Mouse (Mus musculus): Measurements from ENCODE around the gene Pi4kb.

The Pi4kb gene

DNA sequence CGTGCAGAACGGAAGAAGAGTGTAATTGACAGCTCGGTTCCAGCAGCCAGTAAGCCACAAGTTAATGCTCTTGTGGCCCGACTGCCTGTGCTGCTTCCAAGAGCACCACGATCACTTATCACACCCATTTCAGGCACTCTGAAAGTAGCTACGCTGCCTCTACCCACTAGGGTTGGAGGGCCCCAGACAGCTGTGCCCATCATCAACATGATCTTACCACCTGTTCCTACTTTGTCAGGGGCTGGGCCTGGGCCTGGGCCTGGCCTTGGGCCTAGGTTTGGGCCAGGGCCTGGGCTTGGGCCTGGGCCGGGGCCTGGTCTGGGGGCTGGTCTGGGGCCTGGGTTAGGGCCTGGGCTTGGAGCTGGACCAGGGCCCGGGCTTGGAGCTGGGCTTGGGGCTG is 16.2 kb upstream of the Pi4kb start:
- DNase-seq, result no peak

DNA sequence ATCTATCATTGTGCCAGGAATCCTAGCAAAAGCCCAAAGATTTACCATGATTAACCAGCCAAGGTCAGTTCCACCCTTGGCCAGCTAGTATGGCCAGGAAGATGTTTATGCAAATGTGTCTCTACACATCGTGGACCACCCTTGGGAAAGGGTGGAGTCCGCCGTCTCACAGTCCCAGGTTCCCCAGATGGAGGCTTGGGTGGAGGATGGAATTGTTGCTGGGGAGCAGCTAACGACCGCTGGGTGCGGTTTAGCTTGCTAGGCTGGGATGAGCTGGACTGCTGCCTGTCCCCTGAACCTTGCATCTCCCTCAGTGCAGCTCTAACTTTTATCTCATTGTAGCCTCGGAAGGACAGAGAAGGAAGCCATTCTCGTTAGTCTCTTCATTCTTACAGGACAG is 14.7 kb upstream of the Pi4kb start:
- DNase-seq, result no peak

DNA sequence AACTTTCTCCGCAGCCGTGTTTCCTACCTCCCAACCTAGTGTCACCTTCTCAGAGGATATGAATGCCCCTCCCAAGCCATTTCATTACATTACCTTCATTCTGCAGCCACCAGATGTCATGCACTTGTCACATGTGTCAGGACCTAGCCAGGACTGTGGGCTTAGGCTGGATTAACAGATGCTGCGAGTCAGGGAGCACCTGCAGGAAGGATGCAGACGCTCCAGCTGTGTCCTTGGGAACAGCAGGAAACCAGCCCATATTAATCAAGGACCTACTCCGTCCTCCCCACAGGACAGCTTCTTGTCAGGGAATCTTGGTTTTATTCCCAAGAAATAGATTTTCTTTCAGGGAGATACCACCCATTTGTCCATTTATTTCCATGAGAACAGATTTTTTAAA is 14.2 kb upstream of the Pi4kb start:
- no peak for DNase-seq

DNA sequence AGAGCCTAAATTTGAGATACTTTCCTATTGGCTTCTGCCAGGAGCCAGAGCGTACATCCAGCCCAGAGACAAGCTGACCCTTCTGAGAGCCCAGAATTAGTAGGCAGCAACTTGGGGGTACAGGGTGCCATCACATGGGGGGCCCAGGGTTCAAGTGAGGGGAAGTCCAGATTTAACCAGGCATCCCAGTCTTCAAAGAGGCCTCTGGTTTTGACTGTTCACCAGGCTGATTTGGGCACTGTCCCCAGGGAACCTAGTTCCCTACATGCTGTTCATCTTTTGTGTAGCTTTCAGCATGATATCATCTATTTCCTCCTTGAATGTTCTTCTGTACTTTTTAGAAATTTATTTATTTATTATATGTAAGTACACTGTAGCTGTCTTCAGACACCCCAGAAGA is 9.5 kb upstream of the Pi4kb start:
- DNase-seq, result no peak

DNA sequence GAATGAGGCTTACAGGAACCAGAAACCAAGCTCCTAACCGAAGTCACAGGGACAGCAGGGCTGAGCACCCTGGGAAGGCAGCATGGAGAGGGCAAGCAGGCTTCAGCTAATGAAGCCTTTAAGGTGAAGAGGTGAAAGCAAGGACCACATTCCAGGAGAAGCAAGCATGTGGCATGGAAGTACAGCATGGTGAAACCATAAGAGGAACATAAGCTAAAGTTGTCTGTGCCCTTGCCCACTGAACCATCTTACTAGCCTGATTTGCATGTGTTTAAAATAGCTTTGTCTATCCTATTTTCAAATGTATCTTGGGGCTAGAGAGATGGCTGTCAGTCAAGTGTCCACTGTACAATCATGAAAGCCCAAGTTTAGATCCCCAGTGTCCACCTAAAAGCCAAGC is 8.7 kb upstream of the Pi4kb start:
- no peak for DNase-seq

DNA sequence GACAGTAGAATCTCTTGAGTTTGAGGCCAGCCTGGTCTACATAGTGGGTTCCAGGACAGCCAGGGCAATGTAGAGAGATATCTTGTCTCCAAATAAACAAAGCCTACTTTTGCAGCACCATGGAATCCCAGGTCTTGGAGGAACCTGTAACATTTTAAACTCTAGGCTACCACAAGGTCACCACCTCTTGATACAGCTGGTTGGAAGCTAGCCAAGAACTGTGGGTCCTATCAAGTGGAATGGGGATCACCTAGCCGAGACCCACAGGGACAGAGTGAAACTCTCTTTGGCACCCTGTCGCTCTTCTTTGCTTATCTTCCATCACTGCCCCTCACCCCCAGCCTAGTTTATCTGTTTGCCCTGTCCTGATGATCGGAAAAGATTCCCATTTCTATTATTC is 2.0 kb upstream of the Pi4kb start:
- no peak for DNase-seq

DNA sequence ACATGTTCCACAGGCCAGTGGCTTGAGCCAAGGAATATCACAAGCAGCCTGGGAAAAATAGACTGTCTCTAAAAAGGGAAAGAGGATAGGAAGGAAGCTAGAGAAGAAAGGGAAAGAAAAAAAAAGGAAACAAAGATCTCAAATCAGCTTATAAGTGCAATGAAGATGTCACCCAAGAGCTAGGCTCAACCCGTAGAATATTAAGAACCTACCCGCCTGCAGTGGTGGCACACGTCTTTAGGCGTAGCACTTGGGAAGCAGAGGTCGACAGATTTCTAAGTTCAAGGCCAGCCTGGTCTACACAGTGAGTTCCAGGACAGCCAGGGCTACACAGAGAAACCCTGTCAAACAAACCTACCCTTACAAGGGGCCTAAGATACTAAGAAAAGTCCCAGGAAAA is 911 bp upstream of the Pi4kb start:
- no peak for DNase-seq

DNA sequence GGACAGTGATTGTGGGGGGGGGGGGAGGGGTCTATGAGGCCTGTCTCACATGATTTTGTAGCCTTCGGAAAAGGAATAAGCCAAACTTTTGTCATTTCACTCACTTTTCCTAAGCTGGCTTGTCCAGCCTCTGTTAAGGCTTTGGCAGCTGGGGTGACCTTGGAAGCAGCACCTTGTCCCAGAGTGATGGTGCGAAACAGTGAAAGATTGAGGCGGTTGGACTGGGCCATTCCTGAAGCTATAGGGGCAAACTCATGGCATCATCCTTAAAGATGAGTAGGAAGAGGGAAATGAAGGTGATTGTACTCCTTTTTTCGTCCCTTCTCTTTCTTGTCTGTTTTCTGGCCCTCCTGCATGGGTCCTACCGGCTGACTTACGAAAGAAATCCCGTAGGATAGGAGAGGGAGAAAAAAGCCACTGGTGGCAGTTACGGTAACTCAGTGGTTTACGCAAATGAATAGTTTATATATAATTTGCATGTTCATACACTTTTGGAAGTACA is 454 bp upstream of the Pi4kb start:
- peak in 1 of 2 experiments; percentile 30 for DNase-seq

DNA sequence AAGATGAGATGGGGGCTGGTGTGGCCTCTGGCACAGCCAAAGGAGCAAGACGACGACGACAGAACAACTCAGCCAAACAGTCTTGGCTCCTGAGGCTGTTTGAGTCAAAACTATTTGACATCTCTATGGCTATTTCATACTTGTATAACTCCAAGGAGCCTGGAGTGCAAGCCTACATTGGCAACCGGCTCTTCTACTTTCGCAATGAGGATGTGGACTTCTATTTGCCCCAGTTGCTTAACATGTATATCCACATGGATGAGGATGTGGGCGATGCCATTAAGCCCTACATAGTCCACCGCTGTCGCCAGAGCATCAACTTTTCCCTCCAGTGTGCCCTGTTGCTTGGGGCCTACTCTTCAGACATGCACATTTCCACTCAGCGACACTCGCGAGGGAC is 9.8 kb downstream of the Pi4kb start:
- no peak for DNase-seq

DNA sequence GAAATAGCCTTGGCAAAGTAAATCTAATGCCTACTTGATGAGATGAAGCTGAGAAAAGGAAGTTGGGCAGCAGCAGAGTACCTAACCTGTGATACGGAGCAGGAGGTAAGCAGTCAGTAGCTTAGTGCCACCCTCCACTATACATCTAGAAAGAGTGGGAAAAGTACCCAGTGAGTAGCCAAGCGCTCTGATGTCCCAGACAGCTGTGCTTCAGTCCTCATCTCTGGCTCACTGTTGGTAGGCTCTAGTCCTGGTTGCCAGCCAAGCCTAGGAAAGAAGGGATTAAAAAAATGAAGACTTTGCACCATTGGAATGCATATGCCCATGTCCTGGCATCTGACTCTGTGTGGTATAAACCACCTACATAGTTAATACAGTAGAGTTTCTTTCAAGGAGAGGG is 11.0 kb downstream of the Pi4kb start:
- no peak for DNase-seq

DNA sequence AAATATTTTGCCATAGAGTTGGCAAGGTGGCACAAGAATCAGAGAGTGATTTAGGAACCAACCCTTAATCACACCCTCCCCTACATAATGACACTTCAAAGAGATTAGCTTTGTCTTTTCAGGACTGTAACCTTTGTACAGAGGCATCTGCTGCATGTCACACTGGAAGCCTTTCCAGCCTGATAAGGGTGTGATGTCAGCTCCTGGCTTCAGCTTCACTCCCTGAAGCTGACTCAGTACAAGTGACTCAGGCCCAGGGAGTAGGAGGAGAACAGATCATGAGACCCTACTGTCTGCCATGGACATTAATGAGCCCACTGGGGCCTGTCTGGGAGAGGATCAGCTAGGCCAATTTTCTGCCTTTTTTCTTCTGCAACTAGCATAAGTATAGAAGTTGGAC is 13.0 kb downstream of the Pi4kb start:
- peak; percentile 43 to 58 for DNase-seq

DNA sequence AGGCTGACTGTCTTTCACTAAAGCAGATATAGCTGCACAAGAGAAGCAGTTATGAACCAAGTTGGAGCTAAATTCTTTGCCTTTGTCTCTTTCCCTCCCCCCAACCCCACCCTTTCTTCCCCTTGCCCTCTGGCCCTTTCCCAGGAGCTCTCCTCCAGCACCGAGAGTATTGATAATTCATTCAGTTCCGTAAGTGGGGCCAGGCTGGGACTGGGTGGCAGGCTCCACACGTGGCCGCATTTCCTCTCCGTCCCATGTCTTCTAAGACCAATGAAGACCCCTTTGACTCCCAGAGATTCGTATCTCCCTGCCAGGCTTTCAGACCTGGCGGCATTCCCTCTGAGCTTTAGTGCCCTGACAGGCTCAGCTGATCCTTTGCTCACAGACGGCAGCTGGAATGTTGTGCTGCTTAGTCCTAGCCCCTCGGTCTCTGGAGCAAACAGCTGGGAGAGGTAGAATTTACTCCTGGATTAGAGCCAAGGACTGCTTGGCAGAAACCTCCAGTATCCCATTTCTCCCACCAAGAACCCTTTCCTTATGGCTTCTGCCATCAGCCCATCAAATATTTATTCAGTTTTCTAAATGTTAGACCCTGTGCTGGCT is 14.7 kb downstream of the Pi4kb start:
- DNase-seq, result peak in 1 of 2 experiments; percentile 12

DNA sequence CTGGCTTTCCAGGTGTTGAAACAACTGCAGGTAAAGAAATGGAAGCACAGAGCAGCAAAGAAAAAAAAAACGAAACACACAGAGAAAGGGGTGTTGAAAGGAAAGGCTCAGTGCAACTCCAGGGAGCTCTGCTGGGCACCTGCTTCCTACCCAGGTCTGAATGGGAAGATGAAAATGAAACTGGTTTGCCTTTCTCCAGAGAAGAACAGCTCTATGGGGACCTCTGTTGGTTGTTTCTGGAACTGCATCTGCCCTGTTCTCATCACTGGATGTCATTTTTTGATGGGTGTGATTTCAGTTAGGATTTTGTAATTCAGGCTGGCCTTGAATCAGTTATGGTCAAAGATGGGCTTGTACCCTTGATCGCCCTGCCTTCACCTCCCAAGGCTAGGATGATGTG is 22.4 kb downstream of the Pi4kb start:
- peak; percentile 76 to 93 for DNase-seq

DNA sequence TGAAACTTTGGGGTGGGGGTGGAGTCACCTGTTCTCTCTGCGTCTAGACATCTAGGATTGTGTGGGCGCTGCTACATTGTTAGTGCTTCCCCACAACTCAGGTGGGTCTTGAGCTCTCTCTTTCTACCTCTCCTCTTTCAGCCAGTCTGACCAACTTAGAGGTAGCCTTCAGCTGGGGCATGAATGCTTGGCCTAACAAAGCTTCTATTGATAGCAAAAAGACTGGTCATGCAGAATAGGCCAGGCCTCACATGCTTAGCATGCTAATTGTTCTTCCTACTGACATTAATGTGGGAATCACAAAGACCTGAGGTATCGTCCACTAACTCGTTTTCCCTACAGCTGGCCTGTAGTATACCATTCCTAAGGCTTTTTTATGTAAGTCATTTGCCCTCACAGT is 28.0 kb downstream of the Pi4kb start:
- DNase-seq, result no peak

DNA sequence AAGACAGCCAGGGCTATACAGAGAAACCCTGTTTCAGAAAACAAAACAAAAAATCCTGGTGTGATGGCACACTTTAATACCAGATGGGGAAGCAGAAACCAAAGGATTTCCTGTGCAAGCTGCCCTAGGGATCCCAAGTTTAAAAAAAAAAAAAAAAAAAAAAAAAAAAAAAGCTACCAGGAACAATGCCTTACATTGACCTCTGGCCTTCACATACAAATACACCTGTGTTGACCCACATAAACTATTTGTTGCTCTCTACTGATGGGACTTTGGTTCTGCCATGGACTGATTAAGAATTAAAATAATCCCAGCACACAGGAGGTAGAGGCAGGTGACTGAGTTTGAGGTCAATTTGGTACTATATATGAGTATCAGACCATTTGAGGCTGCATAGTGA is 28.7 kb downstream of the Pi4kb start:
- no peak for DNase-seq

DNA sequence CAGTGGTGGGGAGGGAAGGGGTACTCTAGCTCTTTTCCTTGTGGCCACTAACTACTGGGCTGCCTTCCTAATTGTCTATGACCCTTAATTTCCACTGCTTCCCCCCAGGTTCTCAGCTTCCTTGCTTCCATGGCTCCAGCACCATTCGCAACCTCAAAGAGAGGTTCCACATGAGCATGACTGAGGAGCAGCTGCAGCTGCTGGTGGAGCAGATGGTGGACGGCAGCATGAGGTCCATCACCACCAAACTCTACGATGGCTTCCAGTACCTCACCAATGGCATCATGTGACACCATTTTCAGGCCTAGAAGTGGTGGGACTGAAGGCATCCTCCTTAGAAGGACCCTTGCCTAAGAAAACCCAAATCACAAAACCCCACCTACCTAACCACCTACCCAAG is 31.1 kb downstream of the Pi4kb start:
- DNase-seq, result no peak

DNA sequence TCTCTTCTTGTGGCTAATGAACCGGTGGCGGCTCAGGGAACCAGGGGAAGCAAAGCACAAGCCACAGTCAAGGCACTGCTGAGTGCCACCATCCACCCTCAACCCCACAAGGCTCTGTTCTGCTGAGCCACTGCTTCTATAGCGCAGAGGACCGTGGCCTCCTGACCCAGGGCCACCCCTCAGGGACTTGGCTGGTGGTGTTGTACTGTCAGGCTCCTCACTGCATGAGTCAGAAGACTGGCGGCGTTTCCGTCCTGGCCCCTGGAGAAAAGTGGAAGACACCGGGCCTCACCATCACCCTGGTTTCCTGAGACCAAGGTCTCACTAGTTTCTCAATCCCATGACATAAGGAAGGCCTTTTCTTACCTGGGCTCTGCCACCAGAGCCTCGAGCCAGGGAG is 33.2 kb downstream of the Pi4kb start:
- no peak for DNase-seq

DNA sequence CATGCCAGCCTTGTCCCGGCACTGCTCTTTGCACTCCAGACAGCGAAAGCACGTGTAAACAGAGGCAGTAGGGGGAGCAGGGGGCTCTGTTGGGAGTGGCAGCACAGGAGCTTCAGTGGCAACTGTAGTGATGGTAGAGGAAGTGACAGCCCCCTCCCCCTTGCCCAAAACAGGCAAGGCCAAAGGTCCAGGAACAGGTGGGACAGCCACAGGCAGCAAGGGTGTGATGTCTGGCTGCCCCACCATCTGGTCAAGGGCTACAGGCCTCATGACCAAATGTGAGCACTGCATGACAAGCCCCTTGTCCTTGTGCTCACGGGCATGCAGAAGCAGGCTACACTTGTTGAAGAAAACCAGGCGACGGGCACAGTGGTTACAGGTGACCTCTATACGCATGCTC is 35.9 kb downstream of the Pi4kb start:
- DNase-seq, result no peak

DNA sequence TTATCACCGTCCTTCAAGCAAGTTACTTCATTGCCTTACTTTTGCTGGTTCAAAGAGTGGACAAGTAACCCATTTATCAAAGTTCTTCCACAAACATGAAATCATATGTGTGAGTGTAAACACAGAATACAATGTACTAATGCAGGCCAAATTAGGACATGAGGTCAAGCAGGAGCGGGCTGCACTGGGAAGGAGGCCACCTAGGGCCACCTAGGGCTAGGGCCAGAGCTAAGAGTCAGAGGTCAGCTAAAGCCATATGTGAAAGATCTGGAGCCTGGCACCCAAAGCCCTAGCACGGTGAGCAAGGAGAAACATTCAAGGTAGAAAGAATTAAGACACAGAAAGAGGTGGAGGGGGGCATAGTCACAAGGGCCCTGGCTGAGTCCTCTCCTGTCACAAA is 38.5 kb downstream of the Pi4kb start:
- DNase-seq, result no peak

DNA sequence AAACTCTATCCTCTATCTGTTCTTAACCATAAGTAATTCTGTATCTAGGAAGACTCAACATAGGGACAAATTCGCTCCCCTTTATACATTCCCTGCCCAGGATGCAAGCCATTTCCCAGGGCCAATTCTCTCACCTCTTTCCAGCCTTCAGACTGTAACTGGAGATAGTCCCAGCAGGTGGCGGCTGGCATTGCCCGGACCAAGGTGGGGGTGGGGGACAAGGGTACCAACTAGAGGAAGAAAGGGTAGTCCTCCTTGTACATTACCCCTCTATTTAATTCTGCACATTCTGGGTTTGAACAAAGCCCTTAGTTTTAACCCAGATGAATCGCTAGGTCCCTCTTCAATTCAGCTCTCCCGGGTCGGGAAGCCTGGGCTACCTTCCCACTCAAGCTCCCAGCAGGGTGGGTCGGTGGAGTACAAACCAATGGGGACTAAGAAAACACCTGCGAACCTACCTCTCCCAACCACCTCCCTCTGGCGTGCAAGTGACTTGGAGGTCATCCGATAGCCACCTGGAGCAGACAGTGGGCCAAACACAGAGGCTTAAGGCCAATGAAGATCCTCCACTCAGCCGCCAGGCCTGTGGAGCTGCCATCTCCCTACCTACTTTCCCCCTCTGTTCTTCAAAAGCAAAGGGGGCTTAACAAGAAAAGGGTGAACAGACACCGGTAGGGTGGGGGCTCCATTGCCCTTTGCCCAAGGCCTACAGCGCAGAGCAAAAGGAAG is 39.3 kb downstream of the Pi4kb start:
- DNase-seq, result peak in 1 of 2 experiments; percentile 58

DNA sequence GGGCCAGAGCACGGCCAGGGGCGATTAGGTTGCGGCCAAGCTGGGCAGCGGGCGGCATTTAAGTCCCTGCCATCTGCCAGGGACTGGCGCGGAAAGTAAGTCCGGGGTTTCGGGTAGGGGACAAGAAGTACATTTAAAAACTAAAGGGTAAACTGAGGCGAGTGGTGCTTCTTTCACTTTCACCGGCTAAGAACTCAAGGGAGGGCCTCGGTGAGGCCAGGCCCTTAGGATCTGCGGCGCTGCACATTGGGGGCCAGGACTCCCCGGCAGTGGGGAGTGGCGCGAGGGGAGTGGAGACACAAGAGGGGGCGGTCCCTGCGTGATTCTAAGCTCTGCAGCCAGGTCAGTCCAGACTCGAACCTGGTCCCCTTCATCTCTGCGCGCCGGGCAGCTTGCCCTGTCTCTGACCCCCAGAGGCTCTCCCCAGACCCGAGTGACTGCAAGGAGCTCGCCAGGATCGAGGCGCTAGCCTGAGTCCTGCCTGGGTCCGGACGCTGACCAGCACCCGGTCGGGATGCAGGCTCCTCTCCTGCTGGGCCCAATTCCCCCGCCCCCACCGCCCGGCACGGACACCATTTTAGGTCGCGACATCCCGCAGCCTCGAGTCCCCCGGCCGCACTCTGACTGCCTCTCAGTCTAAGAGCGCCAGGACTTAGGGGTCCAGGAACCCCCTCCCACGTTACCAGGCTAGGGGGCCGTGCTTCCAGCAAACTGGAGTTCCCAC is 40.1 kb downstream of the Pi4kb start:
- peak; percentile 38 to 65 for DNase-seq

DNA sequence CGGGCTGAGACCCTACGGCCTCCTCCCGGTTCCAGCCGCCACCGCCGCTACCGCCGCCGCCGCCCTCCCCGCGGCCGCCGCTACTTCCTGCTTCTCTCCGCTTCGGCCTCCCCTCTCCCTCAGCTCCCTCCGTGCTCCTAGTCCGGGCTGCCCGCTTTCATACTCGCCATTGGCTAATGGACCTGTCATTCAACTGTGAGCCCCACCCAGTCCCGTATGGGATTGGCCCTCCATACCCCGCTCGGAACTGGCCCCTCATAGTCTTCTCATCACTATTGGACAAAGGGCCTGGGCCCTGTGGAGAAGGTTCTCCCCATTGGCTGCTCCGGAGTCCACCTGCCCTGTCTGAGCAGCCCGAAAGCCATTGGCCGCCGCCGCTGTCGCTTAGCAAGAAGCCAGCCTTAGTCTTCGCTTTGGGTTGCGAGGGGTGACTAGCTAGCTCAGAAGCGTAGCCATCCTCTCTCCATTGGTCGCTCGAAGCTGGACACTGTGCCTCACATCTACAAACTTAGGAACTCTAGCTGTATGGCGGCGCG is 40.9 kb downstream of the Pi4kb start, which contains the start of gene Zfp687:
TSS of gene Zfp687 (minus strand) at position 112 of the 536 bp plus-strand sequence.
- DNase-seq, result peak; percentile 98 to 100

DNA sequence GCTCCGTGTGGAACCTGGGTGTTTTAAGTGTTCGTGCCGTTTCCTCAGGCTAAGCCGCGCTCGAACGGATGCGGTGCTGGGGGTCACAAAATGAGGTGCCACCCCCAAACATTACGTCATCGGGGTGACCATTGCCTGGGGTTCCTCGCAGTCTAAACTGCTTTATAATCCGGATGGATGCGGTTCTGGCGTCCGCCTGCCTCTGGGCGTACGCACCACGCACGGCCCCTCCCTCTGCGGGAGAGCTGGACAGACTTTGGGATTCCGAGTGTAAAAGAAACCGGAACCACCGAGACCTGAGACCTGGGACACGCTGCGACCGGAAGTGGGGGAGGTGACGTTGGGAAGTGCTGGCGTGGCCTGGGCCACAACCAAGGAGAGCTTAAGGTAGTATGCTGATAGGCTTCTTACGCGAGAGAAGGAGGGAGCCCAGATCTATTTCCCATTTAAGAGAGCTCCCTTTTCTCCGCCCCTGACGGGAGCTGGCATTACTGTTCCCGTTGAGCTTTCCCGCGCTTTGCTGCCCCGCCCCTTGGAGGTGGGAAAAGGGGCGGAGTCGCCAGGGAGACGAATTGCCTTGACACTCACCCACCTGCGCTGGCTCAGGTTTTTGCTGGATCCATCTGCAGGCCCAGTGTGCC is 41.5 kb downstream of the Pi4kb start:
- DNase-seq, result peak; percentile 96 to 97

Data from kidney, postnatal 36 days (tissue).